Mouse (Mus musculus): ENCODE measurements around the gene Tnc. TPM values are rescaled to one million over a fixed set of nuclear protein-coding genes. Genes with fewer than 3 reads are reported as not detected.

The Tnc gene
- polyA plus RNA-seq, 1 experiment from 2014 or later = 76.3 TPM

DNA sequence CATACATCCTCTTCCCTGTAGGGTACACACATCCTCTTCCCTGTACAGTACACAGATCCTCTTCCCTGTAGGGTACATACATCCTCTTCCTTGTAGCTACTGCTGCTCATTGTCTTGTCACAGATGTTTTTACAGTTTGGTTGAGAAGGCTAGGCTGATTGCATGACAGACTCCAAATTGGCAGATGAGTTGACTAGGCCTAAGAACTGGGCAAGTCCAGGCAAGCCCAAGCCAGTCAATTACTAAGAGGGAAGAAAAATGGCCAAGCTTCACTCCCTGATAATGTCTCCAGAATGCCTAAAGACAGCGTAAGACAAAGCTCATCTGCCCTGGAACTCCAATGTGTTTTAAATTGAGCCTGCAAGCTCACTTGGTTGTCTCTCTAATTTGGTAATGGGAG is 36.9 kb downstream of the Tnc start:
- Histone ChIP-seq H3K4me2 (ENCODE audit: low read depth, low read length) (no peak overlapping the region), H3K9ac (replicated peaks; ENCODE audit: low read depth, low read length) (no peak overlapping the region), H3K4me3 (ENCODE audit: low read depth, low read length) (no peak overlapping the region), H3K9me3 (ENCODE audit: control insufficient read depth, low read length) (no peaks in the 10 kb centered on the region), H3K4me1 (ENCODE audit: control insufficient read depth, insufficient read depth, low read length) (no peaks in the 10 kb centered on the region), H3K36me3 (ENCODE audit: control insufficient read depth, insufficient read depth, low read length) (no peaks in the 10 kb centered on the region), H3K27me3 (ENCODE audit: control insufficient read depth, insufficient read depth, low read length) (no peaks in the 10 kb centered on the region), H3K27ac (ENCODE audit: low read depth, low read length) (no peak overlapping the region)
- 100% methylated on average over 1 of the region's 1 CpGs for WGBS
- no peak for ATAC-seq (ENCODE audit: low read depth)

DNA sequence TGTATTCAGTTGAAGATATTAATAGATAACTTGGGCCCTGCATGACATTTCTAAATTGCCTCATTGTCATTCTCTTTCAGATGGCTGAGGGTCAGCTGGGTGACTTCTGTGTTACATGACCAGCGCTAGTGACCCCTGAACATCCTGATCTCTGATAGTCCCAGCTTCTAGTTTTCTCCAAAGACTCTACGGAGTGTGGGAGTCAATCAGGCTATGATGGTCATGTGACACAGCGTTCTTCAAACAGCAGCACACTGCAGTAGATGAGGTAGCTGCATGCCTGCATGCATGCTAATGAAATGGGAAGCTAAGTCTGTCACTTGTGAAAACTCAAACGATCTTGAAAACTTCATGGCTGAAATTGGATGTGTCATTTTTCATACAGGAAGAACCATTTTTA is 41.6 kb downstream of the Tnc start:
- Histone ChIP-seq H3K36me3 (ENCODE audit: control insufficient read depth, insufficient read depth, low read length) (no peaks in the 10 kb centered on the region), H3K4me2 (ENCODE audit: low read depth, low read length) (no peak overlapping the region), H3K9ac (replicated peaks; ENCODE audit: low read depth, low read length) (no peak overlapping the region), H3K4me1 (ENCODE audit: control insufficient read depth, insufficient read depth, low read length) (no peaks in the 10 kb centered on the region), H3K4me3 (ENCODE audit: low read depth, low read length) (no peak overlapping the region), H3K27me3 (ENCODE audit: control insufficient read depth, insufficient read depth, low read length) (no peaks in the 10 kb centered on the region), H3K9me3 (ENCODE audit: control insufficient read depth, low read length) (no peaks in the 10 kb centered on the region), H3K27ac (ENCODE audit: low read depth, low read length) (no peak overlapping the region)
- ATAC-seq (ENCODE audit: low read depth) = no peak
- 83% methylated on average over 4 of the region's 4 CpGs for WGBS

DNA sequence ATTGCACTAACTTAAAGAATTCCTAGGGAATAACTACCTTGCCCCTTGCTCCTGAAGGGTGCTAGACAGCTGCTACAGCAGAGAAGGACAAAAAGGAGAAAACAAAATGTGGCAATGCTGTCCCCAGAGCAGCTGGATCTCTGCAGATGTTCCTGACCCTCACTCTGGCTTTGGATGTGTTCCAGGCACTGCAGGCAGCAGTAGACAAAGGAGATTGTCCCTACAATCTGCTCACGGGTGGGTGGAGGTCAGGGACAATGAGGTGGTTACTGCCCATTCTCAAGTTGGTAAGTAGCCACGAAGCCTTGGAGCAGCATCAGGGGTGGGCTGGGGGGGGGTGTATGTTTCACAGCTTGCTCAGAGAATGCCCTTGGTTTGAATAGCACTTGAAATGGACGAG is 43.1 kb downstream of the Tnc start:
- WGBS = 10% methylated on average over 3 of the region's 3 CpGs
- no peaks in the 10 kb centered on the region for H3K4me1 ChIP-seq (ENCODE audit: control insufficient read depth, insufficient read depth, low read length)
- no peaks in the 10 kb centered on the region for H3K9me3 ChIP-seq (ENCODE audit: control insufficient read depth, low read length)
- no peak overlapping the region for H3K9ac ChIP-seq (replicated peaks; ENCODE audit: low read depth, low read length)
- no peaks in the 10 kb centered on the region for H3K36me3 ChIP-seq (ENCODE audit: control insufficient read depth, insufficient read depth, low read length)
- no peak overlapping the region for H3K27ac ChIP-seq (ENCODE audit: low read depth, low read length)
- H3K27me3 ChIP-seq (ENCODE audit: control insufficient read depth, insufficient read depth, low read length) = no peaks in the 10 kb centered on the region
- no peak overlapping the region for H3K4me3 ChIP-seq (ENCODE audit: low read depth, low read length)
- peak; percentile 16; the same call in 1 of the 2 replicates for ATAC-seq (ENCODE audit: low read depth)
- no peak overlapping the region for H3K4me2 ChIP-seq (ENCODE audit: low read depth, low read length)

DNA sequence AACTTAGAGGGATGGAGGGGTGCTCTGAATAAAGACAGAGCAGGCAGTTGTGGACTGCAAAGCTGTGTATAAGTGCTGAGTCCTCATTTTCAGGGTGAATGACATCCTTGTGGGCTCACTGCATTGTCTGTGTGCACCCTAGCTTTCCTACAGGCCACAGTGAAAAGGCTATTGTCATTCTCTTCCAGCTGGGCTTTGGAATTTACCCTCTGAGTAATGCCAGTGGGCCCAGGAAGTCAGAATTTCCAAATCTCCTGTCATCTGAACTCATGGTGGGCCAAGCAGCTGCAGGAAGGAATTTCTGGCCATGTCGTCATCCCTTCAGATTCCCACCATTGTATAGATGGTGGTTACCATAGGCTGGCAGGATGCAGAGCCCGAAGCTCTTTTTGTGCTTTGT is 44.6 kb downstream of the Tnc start:
- Histone ChIP-seq H3K27ac (ENCODE audit: low read depth, low read length) (no peak overlapping the region), H3K36me3 (ENCODE audit: control insufficient read depth, insufficient read depth, low read length) (no peaks in the 10 kb centered on the region), H3K4me2 (ENCODE audit: low read depth, low read length) (no peak overlapping the region), H3K4me1 (ENCODE audit: control insufficient read depth, insufficient read depth, low read length) (no peaks in the 10 kb centered on the region), H3K27me3 (ENCODE audit: control insufficient read depth, insufficient read depth, low read length) (no peaks in the 10 kb centered on the region), H3K9me3 (ENCODE audit: control insufficient read depth, low read length) (no peaks in the 10 kb centered on the region), H3K9ac (replicated peaks; ENCODE audit: low read depth, low read length) (no peak overlapping the region), H3K4me3 (ENCODE audit: low read depth, low read length) (no peak overlapping the region)
- no peak for ATAC-seq (ENCODE audit: low read depth)
- WGBS = 44% methylated on average over 2 of the region's 2 CpGs

DNA sequence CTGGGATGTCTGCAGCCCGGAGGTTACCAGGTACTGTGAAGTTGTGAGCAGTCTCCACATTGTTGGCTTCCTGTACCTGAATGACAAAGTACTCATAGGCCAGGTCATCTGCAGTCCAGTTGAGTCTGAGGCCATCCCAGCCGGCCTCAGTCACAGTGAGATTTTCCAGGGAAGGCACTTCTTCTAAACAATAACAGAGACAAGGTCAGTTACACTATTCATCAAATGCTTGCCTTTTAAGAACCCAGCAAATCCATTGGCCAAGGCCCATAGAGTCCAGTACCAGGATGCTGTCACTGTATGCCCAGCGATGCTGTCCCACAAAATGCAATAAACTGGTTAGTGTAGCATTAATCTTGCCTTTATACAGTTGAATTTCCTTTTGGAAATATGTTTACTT is 46.0 kb downstream of the Tnc start:
- WGBS = 83% methylated on average over 3 of the region's 3 CpGs
- H3K9ac ChIP-seq (replicated peaks; ENCODE audit: low read depth, low read length) = no peak overlapping the region
- H3K27me3 ChIP-seq (ENCODE audit: control insufficient read depth, insufficient read depth, low read length) = no peaks in the 10 kb centered on the region
- no peaks in the 10 kb centered on the region for H3K36me3 ChIP-seq (ENCODE audit: control insufficient read depth, insufficient read depth, low read length)
- no peak for ATAC-seq (ENCODE audit: low read depth)
- no peaks in the 10 kb centered on the region for H3K4me1 ChIP-seq (ENCODE audit: control insufficient read depth, insufficient read depth, low read length)
- H3K27ac ChIP-seq (ENCODE audit: low read depth, low read length) = no peak overlapping the region
- no peak overlapping the region for H3K4me2 ChIP-seq (ENCODE audit: low read depth, low read length)
- H3K4me3 ChIP-seq (ENCODE audit: low read depth, low read length) = no peak overlapping the region
- H3K9me3 ChIP-seq (ENCODE audit: control insufficient read depth, low read length) = no peaks in the 10 kb centered on the region

DNA sequence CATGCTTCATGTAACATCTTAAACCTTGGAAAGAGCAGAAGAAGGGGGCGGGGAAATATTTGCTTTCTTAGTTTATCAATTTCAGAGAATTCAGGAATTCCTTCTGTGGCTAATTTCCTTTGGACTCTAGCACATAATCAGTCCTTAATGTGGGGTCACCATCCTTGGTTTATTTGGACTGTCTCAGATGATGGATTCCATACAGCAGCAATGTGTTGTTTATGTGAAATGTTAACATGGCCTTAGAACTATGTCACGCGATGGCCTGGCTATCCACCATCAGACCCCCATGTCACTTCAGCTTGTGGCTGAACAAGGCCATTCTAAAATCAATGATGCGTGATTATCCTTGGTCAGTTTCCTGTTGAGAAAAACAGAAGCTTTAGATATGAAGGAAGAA is 46.5 kb downstream of the Tnc start:
- no peaks in the 10 kb centered on the region for H3K4me1 ChIP-seq (ENCODE audit: control insufficient read depth, insufficient read depth, low read length)
- no peaks in the 10 kb centered on the region for H3K9me3 ChIP-seq (ENCODE audit: control insufficient read depth, low read length)
- no peak overlapping the region for H3K27ac ChIP-seq (ENCODE audit: low read depth, low read length)
- no peaks in the 10 kb centered on the region for H3K36me3 ChIP-seq (ENCODE audit: control insufficient read depth, insufficient read depth, low read length)
- H3K4me3 ChIP-seq (ENCODE audit: low read depth, low read length) = no peak overlapping the region
- 92% methylated on average over 4 of the region's 4 CpGs for WGBS
- no peak overlapping the region for H3K9ac ChIP-seq (replicated peaks; ENCODE audit: low read depth, low read length)
- H3K4me2 ChIP-seq (ENCODE audit: low read depth, low read length) = no peak overlapping the region
- no peak for ATAC-seq (ENCODE audit: low read depth)
- H3K27me3 ChIP-seq (ENCODE audit: control insufficient read depth, insufficient read depth, low read length) = no peaks in the 10 kb centered on the region

DNA sequence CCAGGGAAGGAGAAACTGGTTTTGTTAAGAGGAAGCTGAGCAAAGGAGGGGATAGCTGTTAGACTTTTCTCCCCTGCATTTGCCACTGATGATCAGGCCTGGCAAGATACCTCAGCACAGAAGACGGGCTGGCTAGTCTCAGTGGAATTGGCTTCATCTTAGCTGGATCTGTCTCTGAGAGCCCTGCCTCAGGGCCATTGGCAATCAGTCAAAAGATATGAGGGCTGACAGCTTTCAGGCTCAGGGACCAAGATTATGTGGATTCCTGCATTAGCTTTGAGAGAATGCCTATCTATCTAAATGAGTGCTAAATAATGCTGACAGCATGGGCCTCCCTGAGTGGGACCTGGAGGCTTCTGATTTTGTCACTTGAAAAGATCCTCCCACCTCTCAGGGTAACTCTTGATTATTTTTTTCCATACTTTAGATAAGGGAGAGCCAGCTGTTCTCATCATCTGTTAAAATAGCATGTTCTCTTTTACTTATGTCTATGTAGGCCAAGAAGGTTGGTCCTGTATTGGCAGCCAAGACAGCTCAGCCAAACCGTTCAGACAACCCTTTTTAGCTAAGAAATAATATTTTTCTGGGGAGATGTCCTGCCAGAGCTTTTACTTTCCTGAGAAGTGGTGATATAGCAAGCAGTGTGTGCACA is 53.2 kb downstream of the Tnc start:
- no peaks in the 10 kb centered on the region for H3K36me3 ChIP-seq (ENCODE audit: control insufficient read depth, insufficient read depth, low read length)
- no peaks in the 10 kb centered on the region for H3K9me3 ChIP-seq (ENCODE audit: control insufficient read depth, low read length)
- no peaks in the 10 kb centered on the region for H3K4me1 ChIP-seq (ENCODE audit: control insufficient read depth, insufficient read depth, low read length)
- WGBS = 54% methylated on average over 2 of the region's 2 CpGs
- no peak overlapping the region for H3K4me3 ChIP-seq (ENCODE audit: low read depth, low read length)
- no peak overlapping the region for H3K9ac ChIP-seq (replicated peaks; ENCODE audit: low read depth, low read length)
- H3K27ac ChIP-seq (ENCODE audit: low read depth, low read length) = no peak overlapping the region
- no peak overlapping the region for H3K4me2 ChIP-seq (ENCODE audit: low read depth, low read length)
- no peaks in the 10 kb centered on the region for H3K27me3 ChIP-seq (ENCODE audit: control insufficient read depth, insufficient read depth, low read length)
- ATAC-seq (ENCODE audit: low read depth) = no peak

DNA sequence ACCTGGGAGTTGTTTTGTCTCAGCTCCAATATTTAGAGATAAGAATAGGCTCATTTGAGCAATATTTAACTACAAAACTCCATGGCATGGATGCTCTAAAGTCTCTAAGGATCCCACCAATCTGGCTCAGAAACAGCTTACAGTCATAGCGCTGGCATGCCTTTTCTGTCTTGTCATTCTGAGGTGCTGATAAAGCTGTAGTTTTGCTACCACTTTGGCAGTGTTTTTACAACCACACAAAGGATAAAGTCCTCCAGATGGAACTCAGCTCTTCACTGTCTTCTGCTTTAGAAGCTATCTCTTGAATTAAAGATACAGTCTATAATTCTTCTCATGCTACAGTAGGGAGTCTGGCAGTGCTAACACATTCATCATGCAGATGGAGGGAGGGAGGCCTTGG is 56.6 kb downstream of the Tnc start:
- H3K4me2 ChIP-seq (ENCODE audit: low read depth, low read length) = no peak overlapping the region
- H3K4me3 ChIP-seq (ENCODE audit: low read depth, low read length) = no peak overlapping the region
- H3K27me3 ChIP-seq (ENCODE audit: control insufficient read depth, insufficient read depth, low read length) = no peaks in the 10 kb centered on the region
- no peaks in the 10 kb centered on the region for H3K9me3 ChIP-seq (ENCODE audit: control insufficient read depth, low read length)
- no peaks in the 10 kb centered on the region for H3K4me1 ChIP-seq (ENCODE audit: control insufficient read depth, insufficient read depth, low read length)
- no peak for ATAC-seq (ENCODE audit: low read depth)
- H3K27ac ChIP-seq (ENCODE audit: low read depth, low read length) = no peak overlapping the region
- WGBS = 90% methylated on average over 1 of the region's 1 CpGs
- H3K9ac ChIP-seq (replicated peaks; ENCODE audit: low read depth, low read length) = no peak overlapping the region
- no peaks in the 10 kb centered on the region for H3K36me3 ChIP-seq (ENCODE audit: control insufficient read depth, insufficient read depth, low read length)

DNA sequence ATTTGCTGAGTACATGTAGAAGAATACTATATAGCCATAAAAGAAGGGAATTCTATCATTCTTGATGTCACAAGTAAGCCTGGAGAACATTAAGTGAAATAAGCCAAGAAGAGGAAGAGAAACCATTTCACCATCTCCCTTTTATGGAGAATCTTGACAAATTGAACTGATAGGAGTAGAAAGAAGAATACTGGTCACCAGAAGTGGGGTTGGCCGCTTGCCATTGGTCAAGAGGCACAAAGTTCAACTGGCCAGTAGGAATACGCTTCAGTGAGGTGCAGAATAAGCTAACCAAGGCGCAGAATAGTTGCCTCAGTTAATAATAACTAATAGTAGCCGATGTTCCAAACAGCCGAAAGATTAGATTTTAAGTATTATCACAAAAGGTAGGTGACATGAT is 58.7 kb downstream of the Tnc start:
- Histone ChIP-seq H3K4me1 (ENCODE audit: control insufficient read depth, insufficient read depth, low read length) (no peaks in the 10 kb centered on the region), H3K4me2 (ENCODE audit: low read depth, low read length) (no peak overlapping the region), H3K9me3 (ENCODE audit: control insufficient read depth, low read length) (no peaks in the 10 kb centered on the region), H3K9ac (replicated peaks; ENCODE audit: low read depth, low read length) (no peak overlapping the region), H3K36me3 (ENCODE audit: control insufficient read depth, insufficient read depth, low read length) (no peaks in the 10 kb centered on the region), H3K4me3 (ENCODE audit: low read depth, low read length) (no peak overlapping the region), H3K27ac (ENCODE audit: low read depth, low read length) (no peak overlapping the region), H3K27me3 (ENCODE audit: control insufficient read depth, insufficient read depth, low read length) (no peaks in the 10 kb centered on the region)
- ATAC-seq (ENCODE audit: low read depth) = no peak
- 94% methylated on average over 5 of the region's 5 CpGs for WGBS
